Mouse (Mus musculus): ENCODE results near the gene Igsf6. TPM values are rescaled to one million over a fixed set of nuclear protein-coding genes. Genes with fewer than 3 reads are reported as not detected.

Igsf6 gene
- polyA plus RNA-seq, 1 experiment from 2014 or later: 1.4 TPM

DNA sequence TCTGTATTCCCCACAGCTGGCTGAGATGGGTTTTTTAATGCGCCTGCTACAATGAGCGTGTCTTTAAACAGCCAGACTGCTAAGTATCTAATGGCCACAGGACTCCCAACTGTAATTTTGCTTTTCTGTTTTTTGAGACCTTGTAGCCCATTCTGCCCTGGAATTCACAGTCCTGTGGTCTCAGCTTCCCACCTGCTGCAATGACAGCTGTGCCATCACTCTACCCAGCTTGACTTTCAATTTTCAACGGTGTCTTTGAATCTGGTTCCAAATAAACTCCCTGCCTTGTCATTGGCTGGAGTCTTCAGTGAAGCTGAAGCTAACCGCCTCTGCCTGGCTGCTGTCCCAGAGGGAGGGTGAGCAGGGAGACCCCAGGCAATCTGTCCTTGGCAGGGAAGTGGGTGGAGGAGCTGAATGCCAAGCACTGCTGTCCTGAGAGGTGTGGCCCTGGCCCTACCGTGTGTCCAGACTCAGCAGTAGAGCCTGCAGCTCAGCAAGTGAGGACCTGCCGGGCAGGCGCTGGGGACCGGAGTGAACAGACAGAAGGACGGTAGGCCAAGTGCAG, 8.7 kb upstream of the Igsf6 start:
- Histone ChIP-seq H3K27me3 (no peaks in the 10 kb centered on the region), H3K36me3 (peaks cover 10% of the 10 kb centered on the region), H3K4me1 (peaks cover 8% of the 10 kb centered on the region; the same call in 1 of the 2 replicates), H3K27ac (replicated peaks) (no peak overlapping the region), H3K4me2 (replicated peaks) (no peak overlapping the region), H3K9me3 (no peaks in the 10 kb centered on the region), H3K4me3 (no peak overlapping the region), H3K9ac (replicated peaks) (no peak overlapping the region)
- WGBS: 79% methylated on average over 9 of the region's 9 CpGs
- ATAC-seq (ENCODE audit: low FRiP score, low read depth): no peak

DNA sequence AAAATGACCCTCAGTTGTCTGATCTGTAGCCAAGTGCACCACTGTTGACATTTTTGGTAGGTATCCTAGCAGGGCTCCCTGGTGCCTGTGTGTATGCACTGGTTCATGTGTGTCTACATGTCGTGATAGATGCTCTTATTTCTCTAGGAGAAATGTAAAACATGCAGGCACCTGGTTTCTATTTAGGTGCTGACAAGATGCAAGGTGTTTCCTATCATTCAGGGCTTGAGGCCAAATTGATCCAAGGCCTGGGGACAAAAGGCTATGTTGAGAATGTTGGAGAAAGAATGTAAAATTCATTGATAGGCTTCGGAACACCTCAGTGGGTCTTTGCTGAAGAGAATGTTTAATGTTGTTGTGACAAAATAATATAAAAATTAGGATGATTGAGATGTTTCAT, 7.4 kb upstream of the Igsf6 start:
- Histone ChIP-seq H3K36me3 (peaks cover 19% of the 10 kb centered on the region), H3K9me3 (no peaks in the 10 kb centered on the region), H3K4me3 (no peak overlapping the region), H3K9ac (replicated peaks) (no peak overlapping the region), H3K27me3 (no peaks in the 10 kb centered on the region), H3K27ac (replicated peaks) (no peak overlapping the region), H3K4me2 (replicated peaks) (no peak overlapping the region), H3K4me1 (peaks cover 8% of the 10 kb centered on the region; the same call in 1 of the 2 replicates)
- ATAC-seq (ENCODE audit: low FRiP score, low read depth): no peak
- 75% methylated on average over 2 of the region's 2 CpGs for WGBS

DNA sequence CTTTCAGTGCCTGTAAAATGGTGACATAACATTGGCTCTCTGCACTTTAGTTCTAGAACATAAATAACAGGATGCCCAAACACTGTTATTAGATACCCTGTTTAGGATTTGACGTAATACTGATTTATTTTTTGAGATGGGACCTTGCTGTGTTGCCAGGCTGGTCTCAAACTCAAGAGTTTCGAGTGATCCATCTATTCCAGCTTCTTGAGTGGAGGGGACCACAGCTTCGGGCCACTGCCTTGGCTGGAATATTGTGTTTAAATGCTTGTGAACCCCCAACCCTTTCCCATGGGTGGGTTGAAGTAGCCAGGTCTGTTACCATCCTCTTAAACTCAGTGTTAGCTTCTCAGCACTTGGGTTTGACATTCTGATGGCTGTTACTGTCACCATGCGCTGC, 7.0 kb upstream of the Igsf6 start, which contains the start of gene Otoa:
Gene Otoa (plus strand): TSS at position 301 of the 400 bp plus-strand sequence.
- Histone ChIP-seq H3K4me3 (no peak within 1 kb of the TSS), H3K9me3 (no peaks in the 10 kb centered on the region), H3K27me3 (no peaks in the 10 kb centered on the region), H3K36me3 (peaks cover 22% of the 10 kb centered on the region), H3K27ac (replicated peaks) (no peak within 1 kb of the TSS), H3K9ac (replicated peaks) (no peak within 1 kb of the TSS), H3K4me1 (peaks cover 8% of the 10 kb centered on the region; the same call in 1 of the 2 replicates), H3K4me2 (replicated peaks) (no peak within 1 kb of the TSS)
- WGBS: 94% methylated on average over 4 of the region's 4 CpGs
- ATAC-seq (ENCODE audit: low FRiP score, low read depth): no peak

GRCm38 (mm10) chr7:121077829-121078228, 3.5 kb upstream of the Igsf6 start:
- Histone ChIP-seq H3K9me3 (no peaks in the 10 kb centered on the region), H3K27me3 (no peaks in the 10 kb centered on the region), H3K9ac (replicated peaks) (no peak overlapping the region), H3K27ac (replicated peaks) (no peak overlapping the region), H3K4me3 (no peak overlapping the region), H3K4me1 (no peaks in the 10 kb centered on the region), H3K36me3 (peaks cover 29% of the 10 kb centered on the region), H3K4me2 (replicated peaks) (no peak overlapping the region)
- 12% methylated on average over 5 of the region's 5 CpGs for WGBS
- ATAC-seq (ENCODE audit: low FRiP score, low read depth): peak; percentile 78; the same call in 1 of the 2 replicates

DNA sequence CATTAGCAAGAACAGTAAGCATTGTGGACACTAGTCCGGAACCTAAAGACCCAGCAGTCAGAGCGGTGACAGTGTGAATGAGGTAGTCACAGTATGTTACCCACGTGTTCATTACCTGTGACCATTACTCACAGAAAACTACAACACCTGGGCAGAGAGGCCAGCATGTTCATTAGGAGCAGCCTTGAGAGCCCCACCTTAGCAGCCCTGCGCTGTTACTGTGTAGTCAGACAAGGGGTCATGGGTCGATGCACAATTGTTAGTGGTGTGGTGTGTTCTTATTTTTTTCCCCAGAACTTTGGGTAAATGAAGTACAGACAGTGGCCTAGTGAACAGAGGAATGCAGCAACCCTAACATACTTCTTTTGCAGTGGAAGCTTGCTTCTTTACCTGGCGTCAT, 2.9 kb upstream of the Igsf6 start:
- H3K4me3 ChIP-seq: no peak overlapping the region
- no peak overlapping the region for H3K27ac ChIP-seq (replicated peaks)
- no peaks in the 10 kb centered on the region for H3K9me3 ChIP-seq
- H3K9ac ChIP-seq (replicated peaks): no peak overlapping the region
- H3K4me2 ChIP-seq (replicated peaks): no peak overlapping the region
- no peaks in the 10 kb centered on the region for H3K27me3 ChIP-seq
- peaks cover 29% of the 10 kb centered on the region for H3K36me3 ChIP-seq
- WGBS: 92% methylated on average over 6 of the region's 6 CpGs
- no peaks in the 10 kb centered on the region for H3K4me1 ChIP-seq
- ATAC-seq (ENCODE audit: low FRiP score, low read depth): no peak

DNA sequence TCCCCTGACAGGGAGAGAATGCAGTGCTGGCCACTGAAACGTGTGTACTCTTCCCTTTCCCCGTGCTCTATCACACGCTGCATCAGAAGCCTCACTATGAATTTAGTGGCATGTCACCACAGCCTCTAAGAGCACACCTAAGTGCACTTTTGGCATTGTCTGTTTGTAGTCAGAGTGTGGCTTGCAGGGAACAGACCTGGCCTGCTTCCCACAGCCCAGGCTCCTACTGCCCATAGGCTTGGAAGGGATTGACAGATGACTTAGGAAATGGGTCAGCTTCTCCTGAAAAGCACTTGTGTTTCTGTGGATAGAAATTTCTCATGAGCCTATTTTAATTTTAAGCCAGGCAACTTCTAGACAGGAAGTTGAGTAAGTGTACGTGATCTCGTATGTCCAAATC, 1.0 kb upstream of the Igsf6 start:
- H3K4me3 ChIP-seq: no peak overlapping the region
- no peaks in the 10 kb centered on the region for H3K4me1 ChIP-seq
- H3K9me3 ChIP-seq: no peaks in the 10 kb centered on the region
- ATAC-seq (ENCODE audit: low FRiP score, low read depth): no peak
- no peak overlapping the region for H3K4me2 ChIP-seq (replicated peaks)
- H3K27ac ChIP-seq (replicated peaks): no peak overlapping the region
- peaks cover 47% of the 10 kb centered on the region for H3K36me3 ChIP-seq
- H3K27me3 ChIP-seq: no peaks in the 10 kb centered on the region
- no peak overlapping the region for H3K9ac ChIP-seq (replicated peaks)
- 91% methylated on average over 5 of the region's 5 CpGs for WGBS

GRCm38 (mm10) chr7:121074801-121075400, 529 bp upstream of the Igsf6 start:
- Histone ChIP-seq H3K36me3 (peaks cover 51% of the 10 kb centered on the region), H3K4me3 (no peak overlapping the region), H3K27me3 (no peaks in the 10 kb centered on the region), H3K4me1 (no peaks in the 10 kb centered on the region), H3K4me2 (replicated peaks) (no peak overlapping the region), H3K9ac (replicated peaks) (no peak overlapping the region), H3K27ac (replicated peaks) (no peak overlapping the region), H3K9me3 (no peaks in the 10 kb centered on the region)
- WGBS: 86% methylated on average over 6 of the region's 6 CpGs
- no peak for ATAC-seq (ENCODE audit: low FRiP score, low read depth)

DNA sequence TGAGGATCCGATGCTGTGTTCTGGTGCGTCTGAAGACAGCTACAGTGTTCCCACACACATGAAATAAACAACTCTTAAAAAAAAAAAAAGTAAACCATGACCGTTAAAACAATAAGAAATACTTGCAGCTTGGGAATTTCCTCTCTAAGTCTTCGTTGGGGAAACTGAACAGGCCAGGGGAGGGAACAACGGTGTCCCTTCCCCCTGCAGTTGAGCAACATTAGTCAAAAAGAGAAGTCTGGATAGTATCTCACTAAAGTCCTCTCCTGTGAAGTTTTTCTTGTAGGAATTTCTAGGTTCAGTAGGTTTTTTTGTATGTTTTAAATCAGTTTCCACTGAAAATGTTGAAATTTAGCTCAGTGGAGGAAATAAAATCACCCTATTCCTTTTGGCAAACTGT, 1.9 kb downstream of the Igsf6 start:
- WGBS: 93% methylated on average over 5 of the region's 5 CpGs
- H3K4me2 ChIP-seq (replicated peaks): no peak overlapping the region
- H3K9ac ChIP-seq (replicated peaks): no peak overlapping the region
- no peak overlapping the region for H3K4me3 ChIP-seq
- H3K27me3 ChIP-seq: no peaks in the 10 kb centered on the region
- H3K9me3 ChIP-seq: no peaks in the 10 kb centered on the region
- peaks cover 47% of the 10 kb centered on the region for H3K36me3 ChIP-seq
- H3K27ac ChIP-seq (replicated peaks): no peak overlapping the region
- no peaks in the 10 kb centered on the region for H3K4me1 ChIP-seq
- no peak for ATAC-seq (ENCODE audit: low FRiP score, low read depth)

GRCm38 (mm10) chr7:121071276-121071675, 3.1 kb downstream of the Igsf6 start:
- Histone ChIP-seq H3K9ac (replicated peaks) (no peak overlapping the region), H3K4me2 (replicated peaks) (no peak overlapping the region), H3K27ac (replicated peaks) (no peak overlapping the region), H3K9me3 (no peaks in the 10 kb centered on the region), H3K27me3 (no peaks in the 10 kb centered on the region), H3K4me1 (no peaks in the 10 kb centered on the region), H3K4me3 (no peak overlapping the region), H3K36me3 (peaks cover 37% of the 10 kb centered on the region)
- no peak for ATAC-seq (ENCODE audit: low FRiP score, low read depth)
- 93% methylated on average over 4 of the region's 4 CpGs for WGBS

DNA sequence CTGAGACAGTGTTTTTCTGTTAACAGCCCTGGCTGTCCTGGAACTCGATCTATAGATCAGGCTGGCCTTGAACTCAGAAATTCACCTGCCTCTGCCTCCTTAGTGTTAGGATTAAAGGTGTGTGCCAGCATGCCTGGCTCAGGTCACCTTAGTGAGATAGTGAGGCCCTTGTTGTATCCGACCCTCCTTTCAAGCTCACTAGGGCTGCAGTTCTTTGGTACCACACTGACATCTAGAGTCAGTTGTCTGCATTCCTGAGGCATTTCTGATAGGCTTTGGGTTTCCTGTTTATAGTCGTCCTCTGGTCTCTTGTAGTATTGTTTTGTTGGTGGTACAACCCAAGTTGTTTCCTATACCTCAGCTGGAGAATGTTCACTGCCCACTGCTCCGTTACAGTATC, 10.1 kb downstream of the Igsf6 start:
- Histone ChIP-seq H3K9me3 (no peaks in the 10 kb centered on the region), H3K36me3 (peaks cover 25% of the 10 kb centered on the region), H3K4me3 (no peak overlapping the region)

GRCm38 (mm10) chr7:121059477-121060218, 14.7 kb downstream of the Igsf6 start:
- H3K36me3 ChIP-seq: peaks cover 58% of the 10 kb centered on the region
- no peaks in the 10 kb centered on the region for H3K9me3 ChIP-seq
- no peaks in the 10 kb centered on the region for H3K27me3 ChIP-seq
- 64% methylated on average over 6 of the region's 6 CpGs for WGBS
- ATAC-seq (ENCODE audit: low FRiP score, low read depth): no peak
- H3K27ac ChIP-seq (replicated peaks): no peak overlapping the region
- H3K4me2 ChIP-seq (replicated peaks): no peak overlapping the region
- H3K9ac ChIP-seq (replicated peaks): no peak overlapping the region
- H3K4me1 ChIP-seq: no peaks in the 10 kb centered on the region
- H3K4me3 ChIP-seq: no peak overlapping the region

More for the DNA sequence above, 10.1 kb downstream of the Igsf6 start:
- Histone ChIP-seq H3K27me3 (no peaks in the 10 kb centered on the region), H3K4me1 (no peaks in the 10 kb centered on the region), H3K27ac (replicated peaks) (no peak overlapping the region), H3K9ac (replicated peaks) (no peak overlapping the region), H3K4me2 (replicated peaks) (no peak overlapping the region)
- no peak for ATAC-seq (ENCODE audit: low FRiP score, low read depth)
- 69% methylated on average over 4 of the region's 4 CpGs for WGBS

- ATAC-seq (ENCODE audit: low FRiP score, low read depth): no peak
- peaks cover 59% of the 10 kb centered on the region for H3K36me3 ChIP-seq
- H3K27ac ChIP-seq (replicated peaks): no peak overlapping the region
- H3K9me3 ChIP-seq: no peaks in the 10 kb centered on the region
- no peak overlapping the region for H3K4me3 ChIP-seq
- no peaks in the 10 kb centered on the region for H3K4me1 ChIP-seq
- no peak overlapping the region for H3K4me2 ChIP-seq (replicated peaks)
- 94% methylated on average over 4 of the region's 4 CpGs for WGBS
- H3K9ac ChIP-seq (replicated peaks): no peak overlapping the region
- no peaks in the 10 kb centered on the region for H3K27me3 ChIP-seq
Observed at GRCm38 (mm10) chr7:121053071-121053470, 21.3 kb downstream of the Igsf6 start.
